Mouse (Mus musculus): ENCODE data around the gene Cep128. TPM values are rescaled to one million over a fixed set of nuclear protein-coding genes. Genes with fewer than 3 reads are reported as not detected.

Gene Cep128
- polyA plus RNA-seq, 1 experiment from 2014 or later: 8.6 TPM

- Histone ChIP-seq H3K9ac (ENCODE audit: low read depth, low read length) (no peak overlapping the region), H3K9me3 (ENCODE audit: control insufficient read depth, low read length) (0 out of 2 replicates have a peak, but pooled peaks cover 2% of the 10 kb centered on the region), H3K4me3 (ENCODE audit: low read length) (no peak overlapping the region), H3K36me3 (ENCODE audit: control insufficient read depth, insufficient read depth, low read length) (no peaks in the 10 kb centered on the region; the same call in 1 of the 2 replicates), H3K4me1 (ENCODE audit: control insufficient read depth, insufficient read depth, low read length) (no peaks in the 10 kb centered on the region), H3K27me3 (ENCODE audit: control insufficient read depth, insufficient read depth, low read length) (no peaks in the 10 kb centered on the region), H3K4me2 (replicated peaks; ENCODE audit: low read depth, low read length) (no peak overlapping the region), H3K27ac (ENCODE audit: low read depth, low read length) (no peak overlapping the region)
- 92% methylated on average over 7 of the region's 7 CpGs for WGBS
- ATAC-seq (ENCODE audit: low FRiP score, low TSS enrichment): no peak
Measured at GRCm38 (mm10) chr12:91295870-91296269, 88.3 kb downstream of the Cep128 start.

DNA sequence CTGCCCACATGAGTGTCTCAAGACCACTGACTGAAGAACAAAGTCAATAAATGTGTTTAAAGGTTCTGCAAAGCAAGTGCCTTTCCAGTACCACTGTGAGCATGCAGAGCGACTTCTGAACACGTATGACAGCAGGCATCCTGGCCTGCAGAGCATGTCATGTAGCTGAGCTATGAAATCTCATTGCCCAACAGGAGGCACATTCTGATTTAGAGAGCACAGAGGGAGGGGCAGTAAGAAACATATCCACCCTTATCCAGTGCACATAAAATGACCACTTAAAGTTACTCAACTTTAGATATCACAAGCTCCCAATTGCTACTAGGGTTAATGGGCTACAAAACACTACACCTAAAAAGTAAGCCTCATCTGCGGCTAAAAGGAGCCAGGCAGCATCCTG lies 88.8 kb downstream of the Cep128 start:
- no peak overlapping the region for H3K4me2 ChIP-seq (replicated peaks; ENCODE audit: low read depth, low read length)
- H3K27ac ChIP-seq (ENCODE audit: low read depth, low read length): no peak overlapping the region
- H3K4me1 ChIP-seq (ENCODE audit: control insufficient read depth, insufficient read depth, low read length): no peaks in the 10 kb centered on the region
- ATAC-seq (ENCODE audit: low FRiP score, low TSS enrichment): no peak
- 0 out of 2 replicates have a peak, but pooled peaks cover 2% of the 10 kb centered on the region for H3K9me3 ChIP-seq (ENCODE audit: control insufficient read depth, low read length)
- H3K9ac ChIP-seq (ENCODE audit: low read depth, low read length): no peak overlapping the region
- no peak overlapping the region for H3K4me3 ChIP-seq (ENCODE audit: low read length)
- 89% methylated on average over 3 of the region's 3 CpGs for WGBS
- no peaks in the 10 kb centered on the region; the same call in 1 of the 2 replicates for H3K36me3 ChIP-seq (ENCODE audit: control insufficient read depth, insufficient read depth, low read length)
- H3K27me3 ChIP-seq (ENCODE audit: control insufficient read depth, insufficient read depth, low read length): no peaks in the 10 kb centered on the region

DNA sequence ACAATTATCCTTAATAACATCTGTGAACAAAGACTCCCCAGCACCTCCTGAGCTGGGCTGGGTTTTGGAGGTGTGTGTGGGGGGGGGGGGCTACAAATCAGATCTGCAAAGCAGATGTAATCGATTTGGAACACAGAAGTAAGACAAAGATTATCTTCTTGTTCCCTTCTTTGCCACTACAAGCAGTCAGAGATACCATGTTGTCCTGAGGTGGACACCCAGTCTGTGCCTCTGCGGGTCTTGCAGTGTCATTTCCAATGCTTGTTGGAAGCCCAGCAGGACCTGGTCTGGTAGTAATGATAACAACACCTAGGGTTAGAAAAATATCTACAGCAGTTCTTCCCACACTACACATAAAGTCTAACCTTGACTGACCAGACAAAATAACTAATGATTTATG lies 110.3 kb downstream of the Cep128 start:
- Histone ChIP-seq H3K4me2 (replicated peaks; ENCODE audit: low read depth, low read length) (no peak overlapping the region), H3K4me1 (ENCODE audit: control insufficient read depth, insufficient read depth, low read length) (no peaks in the 10 kb centered on the region), H3K4me3 (ENCODE audit: low read length) (no peak overlapping the region), H3K27me3 (ENCODE audit: control insufficient read depth, insufficient read depth, low read length) (no peaks in the 10 kb centered on the region), H3K9ac (ENCODE audit: low read depth, low read length) (no peak overlapping the region), H3K36me3 (ENCODE audit: control insufficient read depth, insufficient read depth, low read length) (no peaks in the 10 kb centered on the region), H3K27ac (ENCODE audit: low read depth, low read length) (no peak overlapping the region), H3K9me3 (ENCODE audit: control insufficient read depth, low read length) (no peaks in the 10 kb centered on the region)
- 76% methylated on average over 2 of the region's 2 CpGs for whole genome bisulfite sequencing
- ATAC-seq (ENCODE audit: low FRiP score, low TSS enrichment): no peak

DNA sequence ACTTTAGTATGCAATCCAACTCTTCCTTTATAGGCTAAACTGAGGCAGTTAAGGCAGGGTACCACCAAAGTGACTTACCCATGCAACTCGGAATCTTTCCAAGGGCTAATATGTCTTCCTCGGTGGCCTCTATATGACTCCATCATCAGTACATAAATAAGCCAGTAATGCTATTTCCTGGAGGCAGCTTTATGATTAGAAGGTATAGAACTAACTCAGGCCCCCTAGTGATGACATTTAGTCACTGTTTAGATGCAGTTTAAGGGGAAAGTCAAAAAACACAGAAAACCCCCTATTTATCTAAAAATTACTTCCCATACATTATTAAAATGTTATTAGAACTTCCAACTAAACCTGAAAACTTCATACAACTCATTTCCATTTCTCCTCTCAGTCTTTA lies 114.6 kb downstream of the Cep128 start:
- Histone ChIP-seq H3K9me3 (ENCODE audit: control insufficient read depth, low read length) (no peaks in the 10 kb centered on the region), H3K27me3 (ENCODE audit: control insufficient read depth, insufficient read depth, low read length) (no peaks in the 10 kb centered on the region), H3K4me3 (ENCODE audit: low read length) (no peak overlapping the region), H3K36me3 (ENCODE audit: control insufficient read depth, insufficient read depth, low read length) (no peaks in the 10 kb centered on the region), H3K9ac (ENCODE audit: low read depth, low read length) (no peak overlapping the region), H3K27ac (ENCODE audit: low read depth, low read length) (no peak overlapping the region), H3K4me2 (replicated peaks; ENCODE audit: low read depth, low read length) (no peak overlapping the region), H3K4me1 (ENCODE audit: control insufficient read depth, insufficient read depth, low read length) (no peaks in the 10 kb centered on the region)
- ATAC-seq (ENCODE audit: low FRiP score, low TSS enrichment): no peak
- 79% methylated on average over 2 of the region's 2 CpGs for WGBS

DNA sequence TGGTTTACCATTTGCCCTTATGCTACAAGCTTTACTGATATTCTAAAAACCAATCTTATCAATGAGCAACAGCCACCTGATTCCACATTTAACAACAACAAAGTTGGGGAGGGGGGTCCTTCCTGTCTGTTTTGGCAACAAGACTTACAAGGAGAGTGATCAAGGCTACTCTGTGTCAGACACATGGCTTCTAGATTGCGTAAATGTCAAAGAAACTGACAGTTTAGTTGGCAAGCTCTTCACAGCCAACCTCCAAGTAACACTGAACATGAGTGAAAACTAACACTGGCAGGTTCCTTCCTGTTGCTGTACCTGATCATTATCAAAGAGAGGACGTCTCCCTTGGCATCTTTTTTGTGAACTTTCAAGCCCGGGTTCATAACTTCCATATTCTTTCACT lies 115.2 kb downstream of the Cep128 start:
- no peak overlapping the region for H3K9ac ChIP-seq (ENCODE audit: low read depth, low read length)
- ATAC-seq (ENCODE audit: low FRiP score, low TSS enrichment): no peak
- no peaks in the 10 kb centered on the region for H3K36me3 ChIP-seq (ENCODE audit: control insufficient read depth, insufficient read depth, low read length)
- H3K9me3 ChIP-seq (ENCODE audit: control insufficient read depth, low read length): no peaks in the 10 kb centered on the region
- H3K4me1 ChIP-seq (ENCODE audit: control insufficient read depth, insufficient read depth, low read length): no peaks in the 10 kb centered on the region
- H3K4me3 ChIP-seq (ENCODE audit: low read length): no peak overlapping the region
- no peak overlapping the region for H3K4me2 ChIP-seq (replicated peaks; ENCODE audit: low read depth, low read length)
- no peak overlapping the region for H3K27ac ChIP-seq (ENCODE audit: low read depth, low read length)
- H3K27me3 ChIP-seq (ENCODE audit: control insufficient read depth, insufficient read depth, low read length): no peaks in the 10 kb centered on the region
- 78% methylated on average over 3 of the region's 3 CpGs for WGBS

GRCm38 (mm10) chr12:91266014-91266413 lies 118.2 kb downstream of the Cep128 start:
- Histone ChIP-seq H3K27me3 (ENCODE audit: control insufficient read depth, insufficient read depth, low read length) (no peaks in the 10 kb centered on the region), H3K27ac (ENCODE audit: low read depth, low read length) (no peak overlapping the region), H3K4me3 (ENCODE audit: low read length) (no peak overlapping the region), H3K9me3 (ENCODE audit: control insufficient read depth, low read length) (no peaks in the 10 kb centered on the region), H3K4me2 (replicated peaks; ENCODE audit: low read depth, low read length) (no peak overlapping the region), H3K9ac (ENCODE audit: low read depth, low read length) (no peak overlapping the region), H3K4me1 (ENCODE audit: control insufficient read depth, insufficient read depth, low read length) (no peaks in the 10 kb centered on the region), H3K36me3 (ENCODE audit: control insufficient read depth, insufficient read depth, low read length) (no peaks in the 10 kb centered on the region)
- ATAC-seq (ENCODE audit: low FRiP score, low TSS enrichment): no peak
- WGBS: 94% methylated on average over 2 of the region's 2 CpGs

DNA sequence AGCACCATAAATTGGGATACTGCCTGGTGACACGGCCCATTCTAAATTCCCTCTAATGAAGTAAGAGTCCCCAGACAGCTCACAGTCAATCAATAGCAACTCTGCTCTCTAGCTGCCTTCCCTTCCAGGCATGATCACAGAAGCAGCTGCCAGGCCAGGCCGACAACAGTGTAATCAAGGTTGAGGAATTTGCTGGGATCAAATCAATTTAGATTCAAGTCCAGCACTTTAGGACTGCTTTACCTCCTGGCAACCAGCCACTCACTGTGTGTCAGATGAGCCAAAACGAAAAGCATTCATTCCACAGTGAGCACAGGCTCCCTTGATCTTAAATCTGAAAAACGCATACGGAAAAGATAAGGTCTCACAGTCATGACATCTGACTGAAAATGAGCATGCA lies 118.7 kb downstream of the Cep128 start:
- no peak for ATAC-seq (ENCODE audit: low FRiP score, low TSS enrichment)
- no peaks in the 10 kb centered on the region for H3K9me3 ChIP-seq (ENCODE audit: control insufficient read depth, low read length)
- no peaks in the 10 kb centered on the region for H3K27me3 ChIP-seq (ENCODE audit: control insufficient read depth, insufficient read depth, low read length)
- no peak overlapping the region for H3K4me3 ChIP-seq (ENCODE audit: low read length)
- 84% methylated on average over 5 of the region's 5 CpGs for WGBS
- no peak overlapping the region for H3K4me2 ChIP-seq (replicated peaks; ENCODE audit: low read depth, low read length)
- no peaks in the 10 kb centered on the region for H3K36me3 ChIP-seq (ENCODE audit: control insufficient read depth, insufficient read depth, low read length)
- no peak overlapping the region for H3K27ac ChIP-seq (ENCODE audit: low read depth, low read length)
- no peaks in the 10 kb centered on the region for H3K4me1 ChIP-seq (ENCODE audit: control insufficient read depth, insufficient read depth, low read length)
- H3K9ac ChIP-seq (ENCODE audit: low read depth, low read length): no peak overlapping the region

- H3K9ac ChIP-seq (ENCODE audit: low read depth, low read length): no peak overlapping the region
- H3K4me1 ChIP-seq (ENCODE audit: control insufficient read depth, insufficient read depth, low read length): no peaks in the 10 kb centered on the region
- 88% methylated on average over 3 of the region's 3 CpGs for WGBS
- no peaks in the 10 kb centered on the region for H3K27me3 ChIP-seq (ENCODE audit: control insufficient read depth, insufficient read depth, low read length)
- H3K27ac ChIP-seq (ENCODE audit: low read depth, low read length): no peak overlapping the region
- H3K4me2 ChIP-seq (replicated peaks; ENCODE audit: low read depth, low read length): no peak overlapping the region
- no peak for ATAC-seq (ENCODE audit: low FRiP score, low TSS enrichment)
- H3K4me3 ChIP-seq (ENCODE audit: low read length): no peak overlapping the region
- H3K36me3 ChIP-seq (ENCODE audit: control insufficient read depth, insufficient read depth, low read length): no peaks in the 10 kb centered on the region
- no peaks in the 10 kb centered on the region for H3K9me3 ChIP-seq (ENCODE audit: control insufficient read depth, low read length)
Measured at GRCm38 (mm10) chr12:91264828-91265355, 119.3 kb downstream of the Cep128 start.

- Histone ChIP-seq H3K4me1 (ENCODE audit: control insufficient read depth, insufficient read depth, low read length) (no peaks in the 10 kb centered on the region), H3K9me3 (ENCODE audit: control insufficient read depth, low read length) (no peaks in the 10 kb centered on the region), H3K27me3 (ENCODE audit: control insufficient read depth, insufficient read depth, low read length) (no peaks in the 10 kb centered on the region), H3K9ac (ENCODE audit: low read depth, low read length) (no peak overlapping the region), H3K27ac (ENCODE audit: low read depth, low read length) (no peak overlapping the region), H3K36me3 (ENCODE audit: control insufficient read depth, insufficient read depth, low read length) (no peaks in the 10 kb centered on the region), H3K4me3 (ENCODE audit: low read length) (no peak overlapping the region), H3K4me2 (replicated peaks; ENCODE audit: low read depth, low read length) (no peak overlapping the region)
- ATAC-seq (ENCODE audit: low FRiP score, low TSS enrichment): no peak
- 83% methylated on average over 3 of the region's 3 CpGs for WGBS
Measured at GRCm38 (mm10) chr12:91263705-91264104, 120.5 kb downstream of the Cep128 start.
